Mouse (Mus musculus) kidney, embryonic 15.5 days (tissue): Measurements from ENCODE around the gene Gm21783. TPM values are rescaled to one million over a fixed set of nuclear protein-coding genes. Genes with fewer than 3 reads are reported as not detected.
"Not testable (repeated sequence)": the region's sequence is repeated elsewhere in the genome, so short reads cannot be mapped to it uniquely, and the experiment has no call there.

Source experiments
- ATAC-seq: fragments of 200-750 bp; cut with Nextera tagmentation; replicated peaks from 2 replicates; pipeline ENCODE4 v1.8.0; 2017; ENCODE audit warnings: moderate TSS enrichment; ENCODE audit not compliant: low FRiP score
- H3K27ac ChIP-seq: fragments of 300-500 bp; sonication (generic); 2 replicates; pipeline ENCODE4 v1.5.1; 2015; ENCODE audit warnings: mild to moderate bottlenecking, inconsistent platforms
- H3K27me3 ChIP-seq: fragments of 300-500 bp; sonication (generic); 2 replicates; pipeline ENCODE4 v1.6.1; 2015; ENCODE audit warnings: inconsistent platforms
- H3K36me3 ChIP-seq: fragments of 300-500 bp; sonication (generic); 2 replicates; pipeline ENCODE4 v1.6.1; 2015; ENCODE audit warnings: inconsistent platforms
- H3K4me1 ChIP-seq: fragments of 300-500 bp; sonication (generic); 2 replicates; pipeline ENCODE4 v1.6.1; 2015; ENCODE audit warnings: inconsistent platforms
- H3K4me2 ChIP-seq: fragments of 300-500 bp; sonication (generic); 2 replicates; pipeline ENCODE4 v1.6.1; 2015; ENCODE audit warnings: moderate library complexity, mild to moderate bottlenecking, inconsistent platforms
- H3K4me3 ChIP-seq: fragments of 300-500 bp; sonication (generic); replicated peaks from 2 replicates; pipeline ENCODE4 v1.5.1; 2015; ENCODE audit warnings: mild to moderate bottlenecking, inconsistent platforms
- H3K9ac ChIP-seq: fragments of 300-500 bp; sonication (generic); 2 replicates; pipeline ENCODE4 v1.6.1; 2015; ENCODE audit warnings: mild to moderate bottlenecking, inconsistent platforms
- H3K9me3 ChIP-seq: fragments of 300-500 bp; sonication (generic); replicated peaks from 2 replicates; pipeline ENCODE4 v1.6.1; 2016; ENCODE audit warnings: inconsistent platforms
- WGBS: fragments of 180-500 bp; shearing (Covaris S2); methylation state at CpG from one replicate; pipeline ENCODE4 v1.1.7; 2015; ENCODE audit warnings: mixed read lengths; 5-methylcytosine and 5-hydroxymethylcytosine counted together
- polyA plus RNA-seq: library from polyadenylated mRNA; unstranded; fragments of >200 nt; fragmentation: Nextera tagmentation; extraction: Ambion mirVana; gene quantifications from 2 replicates; pipeline ENCODE4 v1.2.1, GENCODE M21; 2015

Gene Gm21783
- not detected in 2 replicates for polyA plus RNA-seq

DNA sequence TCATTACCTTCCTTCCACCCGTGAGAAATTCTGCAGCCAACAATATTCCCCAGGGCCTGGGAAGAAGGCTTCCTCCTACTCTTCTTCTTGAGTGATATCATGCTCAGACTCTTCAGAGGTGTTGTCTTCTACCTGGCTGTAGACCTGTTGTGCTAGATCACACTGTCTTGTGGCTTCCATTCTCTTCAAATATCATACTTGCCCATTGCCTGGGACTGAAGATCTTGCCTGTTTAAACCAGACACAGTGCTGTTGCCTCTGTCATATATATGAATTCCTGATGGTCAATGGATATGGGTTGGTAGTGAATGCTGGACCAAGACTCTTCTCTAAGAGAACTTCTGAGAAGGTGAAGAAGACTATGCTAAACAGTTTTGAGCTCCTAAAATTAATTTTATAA, at the start of gene Gm21783:
Gene Gm21783 (minus strand): TSS at position 101 of the 400 bp plus-strand sequence.
- no CpG with 5 or more reads among the region's 1 CpGs for WGBS
- H3K4me2 ChIP-seq, H3K27me3 ChIP-seq: not testable (repeated sequence)

More for the DNA sequence above, at the start of gene Gm21783:
- not testable (repeated sequence) for H3K36me3 ChIP-seq, H3K9me3 ChIP-seq, H3K27ac ChIP-seq, H3K4me3 ChIP-seq, ATAC-seq, H3K4me1 ChIP-seq, H3K9ac ChIP-seq
